Mouse (Mus musculus) myocyte (in vitro differentiated cells): ENCODE measurements around the gene Elob.
A peak's percentile ranks its signal among the peaks of the same experiment; 100 is the strongest.

Source experiments
- E2F4 ChIP-seq: IDR thresholded peaks from one replicate; pipeline ENCODE4 v1.6.1; 2011; ENCODE audit warnings: mild to moderate bottlenecking, control low read depth, moderate library complexity; ENCODE audit not compliant: insufficient read depth
- MAX ChIP-seq: IDR thresholded peaks from one replicate; pipeline ENCODE4 v1.6.1; 2011; ENCODE audit warnings: low read depth, mild to moderate bottlenecking, control low read depth
- POLR2A ChIP-seq: IDR thresholded peaks from one replicate; pipeline ENCODE4 v1.6.1; 2011; ENCODE audit warnings: low read depth, mild to moderate bottlenecking, control low read depth, moderate library complexity; ENCODE audit not compliant: insufficient read length
- TCF12 ChIP-seq: IDR thresholded peaks from one replicate; pipeline ENCODE4 v1.6.1; 2011; ENCODE audit warnings: mild to moderate bottlenecking, control low read depth; ENCODE audit not compliant: poor library complexity, insufficient read depth, severe bottlenecking
- TCF3 ChIP-seq: IDR thresholded peaks from one replicate; pipeline ENCODE4 v1.6.1; 2011; ENCODE audit warnings: low read depth, control low read depth; ENCODE audit not compliant: insufficient read length
- USF1 ChIP-seq: IDR thresholded peaks from one replicate; pipeline ENCODE4 v1.6.1; 2011; ENCODE audit warnings: low read depth, mild to moderate bottlenecking, control low read depth, moderate library complexity

DNA sequence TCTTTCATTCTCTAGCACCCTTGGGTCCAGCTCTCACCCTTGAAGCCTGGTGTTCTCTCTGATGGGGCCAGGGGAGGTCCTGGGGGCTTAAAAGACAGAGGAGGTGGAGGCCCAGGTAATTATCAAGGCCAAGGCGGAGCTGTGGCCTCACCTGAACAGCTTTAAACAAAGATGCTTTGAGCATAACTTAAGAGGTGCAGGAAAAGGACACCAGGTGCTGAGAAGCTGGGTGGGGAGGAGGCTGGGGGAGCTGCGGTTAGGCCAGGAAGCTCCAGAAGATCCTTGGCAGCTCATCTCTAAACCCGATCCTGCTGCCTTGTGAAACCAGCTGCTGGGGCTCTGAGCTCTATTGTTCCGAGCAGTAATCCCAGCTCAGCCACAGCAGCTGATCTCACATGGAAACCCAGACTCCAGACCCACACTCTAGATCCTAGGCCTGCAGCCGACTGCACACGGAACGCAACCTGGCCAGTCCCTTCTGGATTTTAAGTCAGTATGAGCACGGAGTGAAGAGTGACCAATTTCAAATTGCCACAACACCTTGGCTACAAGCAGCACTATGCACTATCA is 7.2 kb upstream of the Elob start, which contains the start of gene Prss33:
- TF ChIP-seq E2F4, result no peak
- TF ChIP-seq POLR2A, result no peak
- no peak for TF ChIP-seq USF1
- no peak for TF ChIP-seq MAX
- no peak for TF ChIP-seq TCF3
- peak; percentile 4 for TF ChIP-seq TCF12
